Mouse (Mus musculus) ovary, postnatal 36 days (tissue): ENCODE measurements around the gene Tesc.

ENCODE experiments used
- DNase-seq: peaks from one replicate; pipeline ENCODE4 v3.0.0; 2022; ENCODE audit warnings: low spot score, mixed read lengths

Tesc gene

GRCm38 (mm10) chr5:118076721-118077592 lies 49.4 kb downstream of the Tesc start:
- no peak for DNase-seq

GRCm38 (mm10) chr5:118078550-118078949 lies 51.0 kb downstream of the Tesc start:
- no peak for DNase-seq

GRCm38 (mm10) chr5:118079354-118079753 lies 51.8 kb downstream of the Tesc start:
- no peak for DNase-seq

GRCm38 (mm10) chr5:118079839-118080250 lies 52.3 kb downstream of the Tesc start:
- no peak for DNase-seq

GRCm38 (mm10) chr5:118081374-118081949 lies 53.9 kb downstream of the Tesc start:
- no peak for DNase-seq

- DNase-seq = no peak
Measured at GRCm38 (mm10) chr5:118081996-118082395, 54.5 kb downstream of the Tesc start.

- DNase-seq = no peak
Measured at GRCm38 (mm10) chr5:118083060-118083638, 55.6 kb downstream of the Tesc start.

- no peak for DNase-seq
Measured at GRCm38 (mm10) chr5:118084171-118084727, 56.7 kb downstream of the Tesc start.

- DNase-seq = no peak
Measured at GRCm38 (mm10) chr5:118085313-118085712, 57.8 kb downstream of the Tesc start.

- no peak for DNase-seq
Measured at GRCm38 (mm10) chr5:118086956-118087355, 59.4 kb downstream of the Tesc start.

GRCm38 (mm10) chr5:118089102-118089501 lies 61.6 kb downstream of the Tesc start:
- peak; percentile 26 for DNase-seq

- DNase-seq = no peak
Measured at GRCm38 (mm10) chr5:118090101-118090500, 62.6 kb downstream of the Tesc start.

- no peak for DNase-seq
Measured at GRCm38 (mm10) chr5:118090837-118091236, 63.3 kb downstream of the Tesc start.

- no peak for DNase-seq
Measured at GRCm38 (mm10) chr5:118093321-118094035, 65.9 kb downstream of the Tesc start.

GRCm38 (mm10) chr5:118095433-118095832 lies 67.9 kb downstream of the Tesc start:
- DNase-seq = no peak

- DNase-seq = no peak
Measured at GRCm38 (mm10) chr5:118095849-118096248, 68.3 kb downstream of the Tesc start.

GRCm38 (mm10) chr5:118096317-118096716 lies 68.8 kb downstream of the Tesc start:
- no peak for DNase-seq

- no peak for DNase-seq
Measured at GRCm38 (mm10) chr5:118099069-118099869, 71.7 kb downstream of the Tesc start.

GRCm38 (mm10) chr5:118099870-118100478 lies 72.4 kb downstream of the Tesc start:
- no peak for DNase-seq

- no peak for DNase-seq
Measured at GRCm38 (mm10) chr5:118105536-118105935, 78.0 kb downstream of the Tesc start.

- no peak for DNase-seq
Measured at GRCm38 (mm10) chr5:118106667-118107066, 79.1 kb downstream of the Tesc start.
